Mouse (Mus musculus): ENCODE data around the gene Panx2. TPM values are rescaled to one million over a fixed set of nuclear protein-coding genes. Genes with fewer than 3 reads are reported as not detected.

The Panx2 gene
- polyA plus RNA-seq, 1 experiment = 0.19 TPM

DNA sequence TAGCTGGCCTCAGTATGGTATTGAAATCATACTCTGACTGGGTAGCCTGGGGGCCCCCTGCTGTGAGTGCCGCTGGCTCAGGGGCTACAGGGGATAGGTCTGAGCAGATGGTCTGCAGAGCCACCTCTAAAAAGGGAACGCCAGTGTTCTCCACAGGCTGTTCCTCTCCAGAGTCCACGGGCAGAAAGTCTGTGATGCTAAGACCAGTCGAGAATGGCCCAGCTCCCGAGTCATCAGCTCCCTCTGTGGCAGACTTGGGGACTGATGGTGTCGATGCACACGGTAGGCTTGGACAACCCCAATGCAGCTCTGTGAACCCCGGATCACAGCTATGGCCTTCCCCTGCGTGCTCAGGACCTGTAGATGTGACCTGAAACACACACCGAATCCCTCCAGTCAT, 44.4 kb downstream of the Panx2 start:
- Histone ChIP-seq H3K27me3 (replicated peaks; ENCODE audit: control insufficient read depth, insufficient read depth, low read length) (no peaks in the 10 kb centered on the region), H3K27ac (ENCODE audit: insufficient read depth, low read depth, low read length) (no peak overlapping the region), H3K36me3 (ENCODE audit: control insufficient read depth, insufficient read depth, low read length) (peaks cover 1% of the 10 kb centered on the region; the same call in 1 of the 2 replicates), H3K4me3 (ENCODE audit: insufficient read depth, low read depth, low read length) (no peak overlapping the region), H3K4me1 (ENCODE audit: control insufficient read depth, insufficient read depth, low read length) (no peaks in the 10 kb centered on the region)
- TF ChIP-seq CTCF (conservative IDR thresholded peaks at IDR 0.05; ENCODE audit: insufficient read depth, insufficient read length, low read depth, low read length) (no peak), POLR2A (IDR thresholded peaks at IDR 0.05; ENCODE audit: low read depth, low read length) (no peak)
- WGBS = 89% methylated on average over 10 of the region's 10 CpGs
- no peak for DNase-seq

DNA sequence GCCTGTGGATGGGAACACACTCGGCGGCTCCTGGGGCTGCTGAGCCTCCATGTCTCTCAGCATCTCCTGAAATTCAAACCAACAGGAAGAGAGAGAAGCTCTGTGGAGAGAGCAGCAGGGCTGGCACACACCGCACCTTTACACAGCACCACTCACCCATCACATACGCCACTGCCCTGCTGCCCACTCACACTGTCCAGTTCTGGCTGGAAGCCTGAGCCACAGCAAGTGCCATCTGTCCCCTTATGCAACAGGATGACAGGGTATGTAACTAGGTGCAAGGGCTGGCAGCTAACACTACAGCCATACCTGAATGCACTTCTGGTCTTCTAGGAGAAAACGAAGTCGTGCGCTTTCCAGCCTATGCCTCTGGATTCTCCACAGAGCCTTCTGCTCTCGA, 44.9 kb downstream of the Panx2 start:
- Histone ChIP-seq H3K36me3 (ENCODE audit: control insufficient read depth, insufficient read depth, low read length) (peaks cover 1% of the 10 kb centered on the region; the same call in 1 of the 2 replicates), H3K27ac (ENCODE audit: insufficient read depth, low read depth, low read length) (no peak overlapping the region), H3K27me3 (replicated peaks; ENCODE audit: control insufficient read depth, insufficient read depth, low read length) (no peaks in the 10 kb centered on the region), H3K4me1 (ENCODE audit: control insufficient read depth, insufficient read depth, low read length) (no peaks in the 10 kb centered on the region), H3K4me3 (ENCODE audit: insufficient read depth, low read depth, low read length) (no peak overlapping the region)
- WGBS = 96% methylated on average over 8 of the region's 8 CpGs
- no peak for TF ChIP-seq CTCF (conservative IDR thresholded peaks at IDR 0.05; ENCODE audit: insufficient read depth, insufficient read length, low read depth, low read length)
- TF ChIP-seq POLR2A (IDR thresholded peaks at IDR 0.05; ENCODE audit: low read depth, low read length) = no peak
- DNase-seq = no peak

- Histone ChIP-seq H3K36me3 (ENCODE audit: control insufficient read depth, insufficient read depth, low read length) (no peaks in the 10 kb centered on the region), H3K27ac (ENCODE audit: insufficient read depth, low read depth, low read length) (no peak overlapping the region), H3K4me1 (ENCODE audit: control insufficient read depth, insufficient read depth, low read length) (no peaks in the 10 kb centered on the region), H3K27me3 (replicated peaks; ENCODE audit: control insufficient read depth, insufficient read depth, low read length) (no peaks in the 10 kb centered on the region), H3K4me3 (ENCODE audit: insufficient read depth, low read depth, low read length) (no peak overlapping the region)
- no peak for DNase-seq
- TF ChIP-seq CTCF (conservative IDR thresholded peaks at IDR 0.05; ENCODE audit: insufficient read depth, insufficient read length, low read depth, low read length) (no peak), POLR2A (IDR thresholded peaks at IDR 0.05; ENCODE audit: low read depth, low read length) (no peak)
- WGBS = 89% methylated on average over 13 of the region's 13 CpGs
Observed at GRCm38 (mm10) chr15:89106073-89106472, 46.5 kb downstream of the Panx2 start.

DNA sequence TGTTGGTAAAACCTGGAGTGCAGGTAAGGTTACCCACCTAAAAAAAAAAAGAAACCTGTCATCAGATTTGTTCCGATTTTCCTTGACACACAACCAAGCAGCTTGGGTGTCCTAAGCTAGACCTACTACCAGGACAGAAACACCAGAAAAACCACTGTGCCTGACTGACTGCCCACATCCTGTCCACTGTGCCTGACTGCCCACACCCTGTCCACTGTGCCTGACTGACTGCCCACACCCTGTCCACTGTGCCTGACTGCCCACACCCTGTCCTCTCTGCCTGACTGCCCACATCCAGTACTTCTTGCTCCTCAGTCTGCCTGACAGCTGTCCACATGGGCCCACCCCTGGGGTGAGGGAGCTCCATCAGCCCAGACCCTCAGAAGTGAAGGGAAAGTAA, 47.4 kb downstream of the Panx2 start:
- H3K4me3 ChIP-seq (ENCODE audit: insufficient read depth, low read depth, low read length) = no peak overlapping the region
- no peak for TF ChIP-seq POLR2A (IDR thresholded peaks at IDR 0.05; ENCODE audit: low read depth, low read length)
- TF ChIP-seq CTCF (conservative IDR thresholded peaks at IDR 0.05; ENCODE audit: insufficient read depth, insufficient read length, low read depth, low read length) = no peak
- H3K27me3 ChIP-seq (replicated peaks; ENCODE audit: control insufficient read depth, insufficient read depth, low read length) = no peaks in the 10 kb centered on the region
- no peak for DNase-seq
- no peaks in the 10 kb centered on the region for H3K4me1 ChIP-seq (ENCODE audit: control insufficient read depth, insufficient read depth, low read length)
- H3K36me3 ChIP-seq (ENCODE audit: control insufficient read depth, insufficient read depth, low read length) = no peaks in the 10 kb centered on the region
- H3K27ac ChIP-seq (ENCODE audit: insufficient read depth, low read depth, low read length) = no peak overlapping the region
- WGBS = 80% methylated on average over 1 of the region's 1 CpGs

DNA sequence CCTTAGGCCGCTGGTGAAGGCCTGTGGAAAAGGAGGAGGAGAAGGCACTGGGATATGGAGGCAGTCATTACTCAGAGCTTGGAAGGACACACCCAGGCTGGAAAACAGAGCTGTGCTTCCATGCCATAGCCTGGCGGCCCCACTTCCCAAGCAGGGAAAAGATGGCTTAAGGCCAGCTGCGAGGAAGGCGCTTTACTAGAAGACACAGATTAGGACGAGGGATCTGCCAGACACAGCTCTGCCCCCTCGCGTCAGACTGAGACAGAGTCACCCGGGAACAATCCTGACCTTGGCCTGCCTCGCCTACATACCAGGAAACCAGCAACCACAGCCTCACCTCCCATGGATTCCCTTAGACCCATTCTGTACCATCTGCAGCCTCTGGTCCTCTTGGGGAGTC, 50.6 kb downstream of the Panx2 start:
- TF ChIP-seq CTCF (conservative IDR thresholded peaks at IDR 0.05; ENCODE audit: insufficient read depth, insufficient read length, low read depth, low read length) = 0 out of 2 replicates have a peak, but pooled peaks have one; percentile 14
- no peak for TF ChIP-seq POLR2A (IDR thresholded peaks at IDR 0.05; ENCODE audit: low read depth, low read length)
- no peak for DNase-seq
- Histone ChIP-seq H3K36me3 (ENCODE audit: control insufficient read depth, insufficient read depth, low read length) (no peaks in the 10 kb centered on the region), H3K4me1 (ENCODE audit: control insufficient read depth, insufficient read depth, low read length) (no peaks in the 10 kb centered on the region), H3K4me3 (ENCODE audit: insufficient read depth, low read depth, low read length) (no peak overlapping the region), H3K27ac (ENCODE audit: insufficient read depth, low read depth, low read length) (no peak overlapping the region), H3K27me3 (replicated peaks; ENCODE audit: control insufficient read depth, insufficient read depth, low read length) (no peaks in the 10 kb centered on the region)
- WGBS = 73% methylated on average over 9 of the region's 9 CpGs

DNA sequence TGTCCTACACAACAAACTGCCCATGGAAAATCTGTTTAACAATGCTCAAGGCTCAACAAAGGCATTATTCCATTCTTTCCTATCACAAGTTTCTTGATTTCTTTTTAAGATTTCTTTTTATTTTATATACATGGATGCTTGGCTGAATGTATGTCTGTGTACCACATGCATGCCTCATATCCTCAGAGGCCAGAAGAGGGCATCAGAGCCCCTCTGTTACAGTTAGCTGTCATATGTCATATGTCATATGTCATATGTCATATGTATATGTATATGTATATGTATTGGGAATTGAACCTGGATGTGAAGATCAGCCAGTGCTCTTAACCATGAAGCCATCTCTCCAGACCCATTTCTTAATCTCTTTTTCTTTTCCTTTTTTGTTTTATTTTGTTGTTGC, 58.5 kb downstream of the Panx2 start:
- Histone ChIP-seq H3K36me3 (ENCODE audit: control insufficient read depth, insufficient read depth, low read length) (no peaks in the 10 kb centered on the region), H3K4me3 (ENCODE audit: insufficient read depth, low read depth, low read length) (no peak overlapping the region), H3K4me1 (ENCODE audit: control insufficient read depth, insufficient read depth, low read length) (peaks cover 7% of the 10 kb centered on the region; the same call in 1 of the 2 replicates), H3K27ac (ENCODE audit: insufficient read depth, low read depth, low read length) (no peak overlapping the region), H3K27me3 (replicated peaks; ENCODE audit: control insufficient read depth, insufficient read depth, low read length) (no peaks in the 10 kb centered on the region)
- no peak for DNase-seq
- TF ChIP-seq CTCF (conservative IDR thresholded peaks at IDR 0.05; ENCODE audit: insufficient read depth, insufficient read length, low read depth, low read length) (peak; percentile 24; the same call in 1 of the 2 replicates), POLR2A (IDR thresholded peaks at IDR 0.05; ENCODE audit: low read depth, low read length) (no peak)

GRCm38 (mm10) chr15:89122649-89123366, 63.3 kb downstream of the Panx2 start, which contains the start of gene Tubgcp6:
Tubgcp6 (minus strand) TSS chr15:89123112.
- WGBS = under 1% methylated on average over 47 of the region's 47 CpGs
- no peaks in the 10 kb centered on the region for H3K27me3 ChIP-seq (replicated peaks; ENCODE audit: control insufficient read depth, insufficient read depth, low read length)
- H3K36me3 ChIP-seq (ENCODE audit: control insufficient read depth, insufficient read depth, low read length) = no peaks in the 10 kb centered on the region
- peaks cover 15% of the 10 kb centered on the region for H3K4me1 ChIP-seq (ENCODE audit: control insufficient read depth, insufficient read depth, low read length)
- H3K27ac ChIP-seq (ENCODE audit: insufficient read depth, low read depth, low read length) = peak within 1 kb of the TSS; percentile 26; the same call in 1 of the 2 replicates
- H3K4me3 ChIP-seq (ENCODE audit: insufficient read depth, low read depth, low read length) = peak within 1 kb of the TSS; percentile 92
- peak; percentile 97 for DNase-seq
- TF ChIP-seq POLR2A (IDR thresholded peaks at IDR 0.05; ENCODE audit: low read depth, low read length) = peak; percentile 18
- no peak for TF ChIP-seq CTCF (conservative IDR thresholded peaks at IDR 0.05; ENCODE audit: insufficient read depth, insufficient read length, low read depth, low read length)

Other genes with a start within 250 kb of the Panx2 start
- gene Alg12, start 240.4 kb upstream of the Panx2 start, polyA plus RNA-seq (2012; rRNA removed) = 18.1 and 21.3 TPM in 2 replicates
- gene Creld2, start 240.1 kb upstream of the Panx2 start, polyA plus RNA-seq (2012; rRNA removed) = 27.3 and 30.4 TPM in 2 replicates
- 78.5 and 85.8 TPM in 2 replicates for gene Pim3, start 197.5 kb upstream of the Panx2 start, polyA plus RNA-seq (2012; rRNA removed)
- 0.03 TPM in 2 replicates for gene Ttll8, start 105.3 kb upstream of the Panx2 start, polyA plus RNA-seq (2012; rRNA removed)
- gene Mlc1, start 80.7 kb upstream of the Panx2 start, polyA plus RNA-seq (2012; rRNA removed) = not detected in 2 replicates
- gene Mov10l1, start 76.8 kb upstream of the Panx2 start, polyA plus RNA-seq (2012; rRNA removed) = 0.06 TPM in 1 of 2 replicates, not detected in the other
- 47.2 and 51.0 TPM in 2 replicates for gene Trabd, start 15.4 kb downstream of the Panx2 start, polyA plus RNA-seq (2012; rRNA removed)
- gene Selenoo, start 29.4 kb downstream of the Panx2 start, polyA plus RNA-seq (2012; rRNA removed) = 55.9 and 68.7 TPM in 2 replicates
- 17.2 and 24.4 TPM in 2 replicates for gene Tubgcp6, start 63.4 kb downstream of the Panx2 start, polyA plus RNA-seq (2012; rRNA removed)
- gene Hdac10, start 69.0 kb downstream of the Panx2 start, polyA plus RNA-seq (2012; rRNA removed) = 26.5 and 27.7 TPM in 2 replicates
- gene Mapk12, start 81.0 kb downstream of the Panx2 start, polyA plus RNA-seq (2012; rRNA removed) = 12.7 and 13.9 TPM in 2 replicates
- gene Mapk11, start 89.9 kb downstream of the Panx2 start, polyA plus RNA-seq (2012; rRNA removed) = 6.0 and 7.9 TPM in 2 replicates
- 288 and 297 TPM in 2 replicates for gene Plxnb2, start 121.1 kb downstream of the Panx2 start, polyA plus RNA-seq (2012; rRNA removed)
- 11.2 and 15.0 TPM in 2 replicates for gene Dennd6b, start 136.8 kb downstream of the Panx2 start, polyA plus RNA-seq (2012; rRNA removed)
- gene Ppp6r2, start 151.8 kb downstream of the Panx2 start, polyA plus RNA-seq (2012; rRNA removed) = 85.0 and 148 TPM in 2 replicates